Mouse (Mus musculus) thymus, adult 2 months (tissue): ENCODE results near the gene Ykt6. TPM values are rescaled to one million over a fixed set of nuclear protein-coding genes. Genes with fewer than 3 reads are reported as not detected.
A peak's percentile ranks its signal among the peaks of the same experiment; 100 is the strongest.

ENCODE experiments used
- DNase-seq: peaks from one replicate; pipeline ENCODE4 v3.0.0; 2021
- H3K27ac ChIP-seq: fragments of 200-500 bp; 2 replicates; pipeline ENCODE4 v1.5.1; 2012; ENCODE audit warnings: low read length, control low read depth; ENCODE audit not compliant: control insufficient read depth, insufficient read depth
- H3K27me3 ChIP-seq: fragments of 200-500 bp; 2 replicates; pipeline ENCODE4 v1.6.1; 2012; ENCODE audit warnings: mild to moderate bottlenecking, low read length, moderate library complexity, mixed read lengths; ENCODE audit not compliant: control insufficient read depth, insufficient read depth
- H3K36me3 ChIP-seq: fragments of 200-500 bp; 2 replicates; pipeline ENCODE4 v1.6.1; 2012; ENCODE audit warnings: mild to moderate bottlenecking, low read length, moderate library complexity; ENCODE audit not compliant: control insufficient read depth, insufficient read depth
- H3K4me1 ChIP-seq: fragments of 200-500 bp; replicated peaks from 2 replicates; pipeline ENCODE4 v1.6.1; 2012; ENCODE audit warnings: low read length; ENCODE audit not compliant: control insufficient read depth, insufficient read depth
- H3K4me3 ChIP-seq: fragments of 200-500 bp; 2 replicates; pipeline ENCODE4 v1.5.1; 2012; ENCODE audit warnings: mild to moderate bottlenecking, low read length, control low read depth, moderate library complexity; ENCODE audit not compliant: control insufficient read depth, insufficient read depth
- CTCF ChIP-seq: fragments of 200-500 bp; IDR thresholded peaks from 2 replicates; pipeline ENCODE4 v1.5.1; 2012; ENCODE audit warnings: mild to moderate bottlenecking, control low read depth, low read length, moderate library complexity, borderline replicate concordance; ENCODE audit not compliant: control insufficient read depth, poor library complexity, insufficient read depth; ENCODE audit errors: extremely low read depth
- POLR2A ChIP-seq: fragments of 200-500 bp; IDR thresholded peaks from 2 replicates; pipeline ENCODE4 v1.6.1; 2012; ENCODE audit warnings: mild to moderate bottlenecking, low read length, control low read depth, moderate library complexity; ENCODE audit not compliant: control insufficient read depth, poor library complexity, insufficient read depth; ENCODE audit errors: extremely low read depth
- WGBS: fragments of 180-500 bp; shearing (Covaris S2); methylation state at CpG from one replicate; pipeline ENCODE4 v1.1.7; 2018; 5-methylcytosine and 5-hydroxymethylcytosine counted together
- polyA plus RNA-seq: library from polyadenylated mRNA; depleted of rRNA; stranded (reverse); fragments of >200 nt; gene quantifications from 2 replicates; pipeline ENCODE4 v1.2.3, GENCODE M21; 2012

Ykt6 gene
- polyA plus RNA-seq, 1 experiment, result 101 TPM

DNA sequence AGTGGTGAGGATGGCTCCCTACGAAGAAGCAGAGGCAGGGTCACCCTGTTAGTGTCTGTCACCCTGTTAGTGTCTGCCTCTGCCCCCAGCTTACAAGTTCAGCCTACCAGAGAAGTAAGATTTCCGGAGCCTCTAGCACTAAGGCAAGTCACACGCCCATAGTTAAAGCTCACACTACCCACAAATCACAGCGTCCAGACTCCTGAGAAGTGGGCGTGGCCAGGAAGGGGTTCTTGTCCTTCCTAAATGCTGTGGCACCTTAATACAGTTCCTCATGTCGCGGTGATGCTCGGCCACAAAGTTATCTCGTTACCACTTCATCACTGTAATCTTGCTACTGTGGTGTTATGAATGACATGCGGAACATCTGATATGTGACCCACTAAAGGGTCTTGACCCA lies 32.6 kb downstream of the Ykt6 start:
- WGBS, result 90% methylated on average over 10 of the region's 10 CpGs
- Histone ChIP-seq H3K4me1 (no peaks in the 10 kb centered on the region), H3K27me3 (no peaks in the 10 kb centered on the region), H3K36me3 (no peaks in the 10 kb centered on the region), H3K27ac (no peak overlapping the region), H3K4me3 (no peak overlapping the region)
- no peak for DNase-seq
- TF ChIP-seq POLR2A (no peak), CTCF (no peak)

DNA sequence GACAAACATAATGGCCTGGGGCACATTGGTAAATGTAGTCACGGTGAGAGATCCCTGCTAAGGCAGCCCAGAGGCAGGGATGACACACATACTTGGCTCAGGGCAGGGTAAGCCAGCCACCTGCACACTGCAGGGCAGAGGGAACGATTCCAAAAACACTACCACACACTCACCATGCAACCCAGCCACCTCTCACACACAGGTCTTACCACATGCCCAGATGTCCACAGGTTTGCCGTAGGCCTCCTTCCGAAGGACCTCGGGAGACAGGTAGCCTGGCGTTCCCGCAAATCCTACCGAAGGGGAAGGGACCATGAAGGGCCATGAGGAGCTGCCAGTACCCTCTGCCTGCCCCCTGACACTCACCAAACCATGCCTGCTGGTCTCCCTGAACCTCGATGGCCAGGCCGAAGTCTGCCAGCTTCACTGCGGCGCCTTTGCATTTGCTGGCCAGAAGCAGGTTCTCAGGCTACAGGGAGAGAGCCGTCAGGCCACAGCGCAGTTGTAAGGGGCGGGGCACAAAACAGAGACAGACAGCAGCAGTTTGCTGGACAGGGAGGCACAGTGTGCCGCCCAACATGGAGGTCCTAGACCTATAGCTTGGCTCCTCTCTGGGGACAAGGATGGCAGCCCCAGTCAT lies 34.6 kb downstream of the Ykt6 start:
- Histone ChIP-seq H3K27me3 (no peaks in the 10 kb centered on the region), H3K4me1 (no peaks in the 10 kb centered on the region), H3K36me3 (no peaks in the 10 kb centered on the region), H3K4me3 (no peak overlapping the region), H3K27ac (no peak overlapping the region)
- TF ChIP-seq POLR2A (no peak), CTCF (no peak)
- WGBS, result 96% methylated on average over 16 of the region's 16 CpGs
- DNase-seq, result no peak

DNA sequence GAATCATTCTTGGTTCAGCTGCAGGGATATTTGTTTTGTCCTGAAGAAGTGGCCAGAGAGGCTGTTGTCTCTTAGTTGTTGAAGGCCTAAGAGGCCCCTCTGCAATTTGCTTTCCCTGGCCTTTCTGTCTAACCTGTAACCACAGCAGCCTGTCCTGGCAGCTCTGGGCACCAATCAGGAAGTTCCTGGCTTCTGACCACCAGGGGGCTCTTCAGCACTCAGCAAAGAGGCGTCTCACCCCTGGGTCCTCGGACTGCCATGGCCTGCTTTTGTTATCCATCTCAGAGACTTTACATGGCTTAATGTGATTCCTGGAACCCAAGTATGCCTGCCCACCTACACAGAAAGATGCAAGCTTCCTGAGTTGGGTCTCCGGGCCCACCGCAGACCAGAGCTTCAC lies 35.4 kb downstream of the Ykt6 start:
- Histone ChIP-seq H3K27me3 (no peaks in the 10 kb centered on the region), H3K4me3 (no peak overlapping the region), H3K36me3 (no peaks in the 10 kb centered on the region), H3K27ac (no peak overlapping the region), H3K4me1 (no peaks in the 10 kb centered on the region)
- TF ChIP-seq POLR2A, result no peak
- peak; percentile 81 for TF ChIP-seq CTCF
- WGBS, result 47% methylated on average over 4 of the region's 4 CpGs
- DNase-seq, result peak; percentile 54

DNA sequence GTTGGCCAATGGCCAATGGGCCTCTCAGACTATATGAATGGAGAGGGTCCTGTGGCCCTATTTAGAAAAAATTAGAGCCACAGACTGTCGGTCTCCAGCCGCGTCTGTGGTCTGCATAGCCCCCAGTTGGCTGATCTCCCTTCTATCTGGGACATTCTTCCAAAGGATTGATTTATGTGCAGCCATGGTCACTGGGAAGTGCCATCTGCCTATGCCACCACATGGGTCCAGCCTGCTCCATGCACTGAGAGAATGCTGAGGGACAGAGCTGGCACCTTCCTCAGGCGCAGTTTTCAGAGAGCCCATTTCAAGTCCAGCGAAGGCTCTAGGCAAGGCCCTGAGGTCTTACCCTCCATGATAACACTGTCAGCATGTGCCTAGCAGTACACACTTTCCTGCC lies 38.7 kb downstream of the Ykt6 start:
- WGBS, result 95% methylated on average over 5 of the region's 5 CpGs
- H3K27me3 ChIP-seq, result no peaks in the 10 kb centered on the region
- H3K36me3 ChIP-seq, result no peaks in the 10 kb centered on the region
- TF ChIP-seq POLR2A, result no peak
- TF ChIP-seq CTCF, result no peak
- H3K4me3 ChIP-seq, result no peak overlapping the region
- H3K27ac ChIP-seq, result no peak overlapping the region
- H3K4me1 ChIP-seq, result no peaks in the 10 kb centered on the region; the same call in 1 of the 2 replicates
- no peak for DNase-seq

DNA sequence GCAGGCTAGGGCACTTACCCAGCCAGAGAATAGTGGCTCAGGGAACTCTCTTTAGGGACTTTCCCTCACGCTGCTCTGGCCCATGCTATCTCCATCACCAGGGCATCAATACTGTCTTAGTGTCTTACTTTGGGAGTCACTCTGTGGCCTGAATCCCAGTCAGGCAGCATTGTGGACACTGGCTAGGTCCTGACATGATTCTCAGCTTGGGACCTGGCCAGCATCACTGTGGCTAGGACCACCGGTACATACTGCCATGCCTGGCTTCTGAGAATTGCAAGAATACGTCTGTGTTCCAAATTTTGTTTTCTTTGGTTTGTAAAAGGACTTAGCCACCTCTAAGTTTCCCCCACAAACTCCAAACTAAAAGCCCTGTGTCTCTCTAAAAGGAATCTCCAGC lies 39.4 kb downstream of the Ykt6 start:
- 94% methylated on average over 3 of the region's 3 CpGs for WGBS
- Histone ChIP-seq H3K4me3 (no peak overlapping the region), H3K4me1 (peaks cover 5% of the 10 kb centered on the region), H3K36me3 (no peaks in the 10 kb centered on the region), H3K27me3 (no peaks in the 10 kb centered on the region), H3K27ac (no peak overlapping the region)
- DNase-seq, result no peak
- no peak for TF ChIP-seq POLR2A
- no peak for TF ChIP-seq CTCF

DNA sequence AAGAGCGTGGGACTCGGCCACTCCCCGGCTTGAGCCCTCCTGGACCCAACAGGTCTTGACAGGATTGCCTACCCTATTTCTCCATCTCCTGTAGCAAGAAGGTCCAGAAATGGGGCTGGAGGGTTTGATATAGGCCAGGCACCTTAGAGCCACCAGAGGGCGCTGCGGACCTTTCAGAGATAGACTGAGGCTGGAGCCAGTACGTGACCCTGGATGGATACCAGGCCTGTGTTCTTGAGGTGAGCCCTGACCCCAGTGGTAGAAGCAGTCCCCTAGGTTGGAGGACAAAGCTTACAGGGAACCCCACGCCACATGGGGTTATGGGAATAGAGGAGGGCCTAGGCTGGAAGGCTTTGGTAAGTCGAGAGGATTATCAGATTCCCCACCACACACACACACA lies 40.5 kb downstream of the Ykt6 start:
- DNase-seq, result peak; percentile 85
- Histone ChIP-seq H3K4me3 (no peak overlapping the region), H3K27me3 (no peaks in the 10 kb centered on the region), H3K36me3 (no peaks in the 10 kb centered on the region), H3K27ac (no peak overlapping the region), H3K4me1 (peaks cover 15% of the 10 kb centered on the region)
- WGBS, result 16% methylated on average over 8 of the region's 8 CpGs
- TF ChIP-seq POLR2A (no peak), CTCF (peak; percentile 92)

DNA sequence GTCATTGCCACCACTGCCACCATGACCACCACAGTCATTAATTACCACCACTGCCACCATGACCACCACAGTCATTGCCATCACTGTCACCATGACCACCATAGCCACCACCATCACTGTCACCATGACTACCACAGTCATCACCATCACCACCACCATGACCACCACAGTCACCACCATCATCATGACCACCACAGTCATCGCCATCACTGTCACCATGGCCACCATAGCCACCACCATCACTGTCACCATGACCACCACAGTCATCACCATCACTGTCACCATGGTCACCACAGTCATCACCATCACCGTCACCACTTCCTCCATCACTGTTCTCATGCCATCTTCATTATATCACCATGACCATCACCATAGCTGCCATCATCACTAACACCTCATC lies 43.0 kb downstream of the Ykt6 start:
- Histone ChIP-seq H3K4me3 (no peak overlapping the region), H3K36me3 (no peaks in the 10 kb centered on the region), H3K27ac (no peak overlapping the region), H3K4me1 (peaks cover 30% of the 10 kb centered on the region), H3K27me3 (no peaks in the 10 kb centered on the region)
- 98% methylated on average over 2 of the region's 2 CpGs for WGBS
- no peak for DNase-seq
- TF ChIP-seq POLR2A, result no peak
- TF ChIP-seq CTCF, result no peak
